Mouse (Mus musculus): ENCODE measurements at regions not wholly inside any gene's neighbourhood (a gene's known extent, or its start where the extent isn't known, plus 50 kb on each side); places are given as distances from the start of the nearest gene placed in this dataset.

DNA sequence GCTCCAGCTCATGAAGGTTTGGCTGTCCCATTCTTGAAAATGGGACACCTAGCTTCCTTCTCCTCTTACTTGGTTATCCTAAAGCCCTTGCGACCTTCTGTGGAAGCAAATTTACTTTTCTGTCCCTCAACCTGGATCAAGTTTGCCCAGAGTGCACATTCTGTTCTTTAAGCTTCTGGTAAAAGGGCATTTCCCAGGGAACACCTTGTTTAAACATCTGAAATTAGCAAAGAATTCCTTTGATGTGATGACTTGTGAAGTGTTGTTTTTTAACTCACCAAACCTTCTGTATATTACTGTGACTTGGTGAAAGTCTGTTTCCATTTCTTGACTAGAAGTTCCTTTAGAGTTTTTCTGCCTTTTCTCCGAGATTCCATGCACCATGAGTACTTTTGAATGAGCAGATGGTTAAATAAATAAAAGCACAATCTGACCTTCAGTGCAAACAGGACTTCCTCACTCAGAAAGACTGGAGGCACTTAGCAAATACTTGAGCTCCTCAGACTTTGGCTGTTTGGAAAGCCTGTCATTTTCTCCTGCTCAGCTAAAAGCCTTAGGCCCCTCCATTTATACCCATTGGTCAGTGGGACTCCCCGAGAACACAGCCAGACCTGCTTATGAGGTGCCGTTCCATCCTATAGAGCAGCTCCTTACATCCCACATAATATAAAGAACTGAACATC lies 69.3 kb upstream of the Rprm start:
- Histone ChIP-seq H3K79me2 (ENCODE audit: control insufficient read depth, insufficient read depth, low read length, poor library complexity) (no peaks in the 10 kb centered on the region), H3K27me3 (ENCODE audit: control insufficient read depth in 1 of 2, insufficient read depth in 2 of 2, low read length in 2 of 2) (no peaks in the 10 kb centered on the region), H3K4me3 (ENCODE audit: control insufficient read depth in 1 of 2, insufficient read depth in 1 of 2, low read depth in 2 of 2, low read length in 2 of 2) (no peak overlapping the region), H3K27ac (ENCODE audit: control insufficient read depth, low read depth, low read length) (no peak overlapping the region), H3K4me1 (ENCODE audit: control insufficient read depth in 1 of 2, insufficient read depth in 2 of 2, low read length in 2 of 2) (no peaks in the 10 kb centered on the region), H3K9me3 (replicated peaks; ENCODE audit: insufficient read depth, low read length) (no peaks in the 10 kb centered on the region), H3K36me3 (ENCODE audit: control insufficient read depth in 1 of 2, insufficient read depth in 2 of 2, low read length in 2 of 2) (no peaks in the 10 kb centered on the region), H3K9ac (ENCODE audit: control insufficient read depth, low read depth, low read length, poor library complexity, severe bottlenecking) (no peak overlapping the region)
- no peak for DNase-seq (ENCODE audit: low read depth, low spot score)
- TF ChIP-seq ZC3H11A (IDR thresholded peaks at IDR 0.05; ENCODE audit: low read depth, low read length): no peak
- no peak for TF ChIP-seq ZMIZ1 (IDR thresholded peaks at IDR 0.05; ENCODE audit: low read depth, low read length)
- no peak for TF ChIP-seq E2F4 (IDR thresholded peaks at IDR 0.05; ENCODE audit: borderline replicate concordance, low read depth, low read length)
- no peak for TF ChIP-seq RAD21 (IDR thresholded peaks at IDR 0.05; ENCODE audit: low read depth, low read length)
- no peak for TF ChIP-seq NRF1 (IDR thresholded peaks at IDR 0.05; ENCODE audit: insufficient read depth, low read depth, low read length, poor library complexity, severe bottlenecking)
- no peak for TF ChIP-seq MAX (IDR thresholded peaks at IDR 0.05; ENCODE audit: low read length)
- no peak for TF ChIP-seq POLR2AphosphoS5 (IDR thresholded peaks at IDR 0.05; ENCODE audit: borderline replicate concordance, low read depth, low read length)
- TF ChIP-seq RCOR1 (IDR thresholded peaks at IDR 0.05; ENCODE audit: low read depth, low read length): no peak
- TF ChIP-seq GATA1 (IDR thresholded peaks at IDR 0.05; ENCODE audit: low read depth, low read length): no peak
- TF ChIP-seq JUND (IDR thresholded peaks at IDR 0.05; ENCODE audit: low read depth, low read length): no peak
- no peak for TF ChIP-seq ELF1 (IDR thresholded peaks at IDR 0.05; ENCODE audit: low read depth, low read length)
- TF ChIP-seq MAFK (IDR thresholded peaks at IDR 0.05; ENCODE audit: borderline replicate concordance, low read depth, low read length): no peak
- no peak for TF ChIP-seq SMC3 (IDR thresholded peaks at IDR 0.05; ENCODE audit: low read depth, low read length)
- no peak for TF ChIP-seq CTCF (IDR thresholded peaks at IDR 0.05 in 2 of 3, conservative IDR thresholded peaks at IDR 0.05 in 1 of 3; ENCODE audit: control insufficient read depth in 1 of 3, insufficient read depth in 1 of 3, low read depth in 2 of 3, low read length in 3 of 3, poor library complexity in 1 of 3, severe bottlenecking in 1 of 3)
- TF ChIP-seq POLR2A (IDR thresholded peaks at IDR 0.05; ENCODE audit: control insufficient read depth in 1 of 2, insufficient read depth in 1 of 2, low read depth in 1 of 2, low read length in 2 of 2, poor library complexity in 1 of 2): no peak
- no peak for TF ChIP-seq TCF12 (IDR thresholded peaks at IDR 0.05; ENCODE audit: low read depth, low read length)

DNA sequence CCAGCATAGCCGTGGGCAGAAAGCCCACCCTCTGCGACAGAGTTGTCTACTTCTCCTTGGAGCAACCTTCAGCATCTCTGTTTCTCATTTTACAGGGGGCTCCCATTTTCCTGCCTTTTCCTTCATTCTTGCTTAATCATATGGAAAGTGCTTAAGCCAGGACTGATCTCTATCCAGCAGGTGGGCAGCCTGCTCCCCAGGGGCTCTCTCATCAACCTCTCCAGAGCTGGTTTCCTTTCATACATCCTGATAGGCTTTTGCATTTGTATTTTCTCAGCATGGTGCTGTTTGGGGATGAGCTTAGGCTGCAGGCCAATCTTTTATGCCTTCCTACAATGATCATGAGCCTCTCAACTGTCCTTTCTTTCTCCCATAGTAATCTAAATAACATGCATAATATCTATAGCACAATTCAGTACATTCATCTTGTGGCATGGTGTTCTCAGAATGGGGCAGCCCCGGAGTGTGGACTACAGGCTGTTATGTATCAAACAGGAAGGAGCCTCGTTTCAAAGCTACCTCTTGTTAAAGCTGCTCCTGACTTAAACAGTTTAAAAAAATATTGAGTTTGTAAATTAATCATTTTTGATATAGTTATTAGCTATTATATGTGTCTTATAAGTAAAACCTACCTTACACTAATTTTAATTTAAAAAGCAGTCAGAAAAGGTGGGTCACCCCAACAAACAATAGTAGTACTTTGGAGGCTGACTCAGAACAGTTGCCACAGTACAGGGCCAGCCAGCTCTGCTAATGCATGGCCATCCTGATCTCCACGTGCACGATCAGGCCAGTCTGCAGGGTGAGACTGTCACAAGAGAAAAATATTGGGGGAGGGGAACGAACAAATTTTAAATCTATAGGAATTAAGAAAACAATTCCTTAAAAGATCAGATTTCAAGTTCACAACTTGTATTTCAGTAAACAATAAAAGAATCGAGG lies 73.6 kb upstream of the Rprm start:
- H3K4me1 ChIP-seq (ENCODE audit: control insufficient read depth in 1 of 2, insufficient read depth in 2 of 2, low read length in 2 of 2): no peaks in the 10 kb centered on the region
- H3K36me3 ChIP-seq (ENCODE audit: control insufficient read depth in 1 of 2, insufficient read depth in 2 of 2, low read length in 2 of 2): no peaks in the 10 kb centered on the region
- no peak for TF ChIP-seq ETS1 (IDR thresholded peaks at IDR 0.05; ENCODE audit: low read depth, low read length)
- TF ChIP-seq POLR2AphosphoS5 (IDR thresholded peaks at IDR 0.05; ENCODE audit: borderline replicate concordance, low read depth, low read length): no peak
- no peak for TF ChIP-seq MXI1 (IDR thresholded peaks at IDR 0.05; ENCODE audit: low read depth, low read length)
- no peak for TF ChIP-seq CHD1 (IDR thresholded peaks at IDR 0.05; ENCODE audit: low read depth, low read length)
- no peak for TF ChIP-seq MAZ (IDR thresholded peaks at IDR 0.05; ENCODE audit: low read depth, low read length)
- TF ChIP-seq TAL1 (IDR thresholded peaks at IDR 0.05; ENCODE audit: low read length): no peak
- no peak for TF ChIP-seq KAT2A (conservative IDR thresholded peaks at IDR 0.05; ENCODE audit: low read depth, low read length)
- no peak for TF ChIP-seq CHD2 (IDR thresholded peaks at IDR 0.05; ENCODE audit: low read length)
- TF ChIP-seq ZMIZ1 (IDR thresholded peaks at IDR 0.05; ENCODE audit: low read depth, low read length): no peak
- no peak for TF ChIP-seq ELF1 (IDR thresholded peaks at IDR 0.05; ENCODE audit: low read depth, low read length)
- no peak for TF ChIP-seq MYB (IDR thresholded peaks at IDR 0.05; ENCODE audit: low read depth, low read length)
- no peak for TF ChIP-seq BHLHE40 (IDR thresholded peaks at IDR 0.05; ENCODE audit: borderline replicate concordance, low read depth, low read length)
- no peak for TF ChIP-seq RCOR1 (IDR thresholded peaks at IDR 0.05; ENCODE audit: low read depth, low read length)
- TF ChIP-seq SIN3A (IDR thresholded peaks at IDR 0.05; ENCODE audit: low read length): no peak
- H3K27ac ChIP-seq (ENCODE audit: control insufficient read depth, low read depth, low read length): no peak overlapping the region
- no peaks in the 10 kb centered on the region for H3K79me2 ChIP-seq (ENCODE audit: control insufficient read depth, insufficient read depth, low read length, poor library complexity)
- no peak for DNase-seq (ENCODE audit: low read depth, low spot score)
- no peaks in the 10 kb centered on the region for H3K27me3 ChIP-seq (ENCODE audit: control insufficient read depth in 1 of 2, insufficient read depth in 2 of 2, low read length in 2 of 2)
- no peak overlapping the region for H3K9ac ChIP-seq (ENCODE audit: control insufficient read depth, low read depth, low read length, poor library complexity, severe bottlenecking)
- H3K9me3 ChIP-seq (replicated peaks; ENCODE audit: insufficient read depth, low read length): no peaks in the 10 kb centered on the region
- no peak overlapping the region for H3K4me3 ChIP-seq (ENCODE audit: control insufficient read depth in 1 of 2, insufficient read depth in 1 of 2, low read depth in 2 of 2, low read length in 2 of 2)
